In the genomic region with DNA sequence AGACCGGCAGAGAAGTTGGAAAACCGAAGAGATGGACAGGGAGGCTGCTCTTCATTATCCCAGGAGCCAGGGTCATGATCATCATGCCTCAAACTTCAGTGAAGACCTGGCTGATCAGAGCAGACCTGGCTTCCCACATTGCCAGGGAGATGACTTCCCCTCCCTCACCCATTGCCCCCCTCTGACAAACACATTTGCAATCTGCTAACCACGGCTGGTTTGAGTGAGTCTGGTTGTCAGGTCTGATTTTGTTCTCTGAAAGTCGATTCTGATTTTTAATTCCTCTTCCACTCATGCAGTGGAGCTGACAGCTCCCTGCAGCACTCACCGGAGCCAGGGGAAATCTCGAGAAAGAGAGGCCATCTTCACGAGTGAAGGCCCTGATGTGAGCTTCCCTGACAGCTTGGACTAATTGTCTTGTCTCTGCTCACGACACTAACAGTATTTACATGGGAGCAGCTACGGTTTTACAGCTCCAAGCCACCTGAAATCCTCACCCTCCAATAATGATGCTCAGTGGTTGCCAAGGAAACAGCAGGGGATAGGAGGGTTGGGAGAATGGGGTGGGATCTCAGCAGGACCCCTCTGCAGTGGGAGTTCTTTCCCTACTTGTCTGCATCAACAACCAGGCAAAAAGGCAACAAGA, we compare ENCODE assay signal across 18 mouse cellular contexts.
DNase-seq lines count a peak whose midpoint lies in the region; ATAC-seq and TF ChIP-seq lines count a peak whose summit lies in the region.
"Had no signal": no experiment of that assay in that cellular context is flagged by ENCODE, and none has a peak within 500 bp of the region (broad histone marks: within the 10 kb centered on the region; RNA-seq: fewer than 3 reads in every experiment).

No protein-coding gene starts in this region.

- TF ChIP-seq CTCF in brain, embryonic 14.5 days (IDR thresholded peaks at IDR 0.05; ENCODE audit: borderline replicate concordance, extremely low read depth, insufficient read depth, insufficient read length): no peak

- H3K27me3 ChIP-seq in forebrain, embryonic 11.5 days (ENCODE audit: control insufficient read depth, insufficient read depth, low read length): no peaks in the 10 kb centered on the region
- H3K27me3 ChIP-seq in forebrain, embryonic 10.5 days (ENCODE audit: poor library complexity, severe bottlenecking): 0 out of 2 replicates have a peak, but pooled peaks cover 3% of the 10 kb centered on the region
- H3K27me3 ChIP-seq in hindbrain, embryonic 14.5 days (ENCODE audit: control insufficient read depth, insufficient read depth, low read length): no peaks in the 10 kb centered on the region
- H3K27me3 ChIP-seq in neural tube, embryonic 14.5 days (ENCODE audit: control insufficient read depth, insufficient read depth, low read length): no peaks in the 10 kb centered on the region
- H3K27me3 ChIP-seq: heart, embryonic 12.5 days had no signal

- H3K4me1 ChIP-seq in forebrain, embryonic 11.5 days (replicated peaks; ENCODE audit: control insufficient read depth, insufficient read depth, low read length): peaks cover 6% of the 10 kb centered on the region
- H3K4me1 ChIP-seq in forebrain, embryonic 10.5 days: peaks cover 23% of the 10 kb centered on the region
- peaks cover 22% of the 10 kb centered on the region for H3K4me1 ChIP-seq in hindbrain, embryonic 14.5 days (replicated peaks; ENCODE audit: control insufficient read depth, insufficient read depth, low read length)
- H3K4me1 ChIP-seq in neural tube, embryonic 14.5 days (ENCODE audit: control insufficient read depth, insufficient read depth, low read length): peaks cover 12% of the 10 kb centered on the region

- DNase-seq in forebrain, embryonic 11.5 days (ENCODE audit: low spot score): peak; percentile 29
- no peak for DNase-seq in forebrain, embryonic 10.5 days (ENCODE audit: extremely low spot score, low spot score)
- DNase-seq in brain, embryonic 14.5 days (ENCODE audit: low read depth): peak; percentile 80
- peak; percentile 49 for DNase-seq in hindbrain, embryonic 14.5 days (ENCODE audit: low spot score)
- DNase-seq in urinary bladder, postnatal 36 days (ENCODE audit: low spot score in 2 of 2): no peak
- DNase-seq in gastrocnemius, postnatal 4 days (ENCODE audit: low spot score in 2 of 2): no peak
- no peak for DNase-seq in urinary bladder, postnatal 25 days (ENCODE audit: low spot score)
- DNase-seq: heart, postnatal 36 days; lung, adult 2 months; lung, postnatal 36 days; spleen, adult 18-20 months had no signal

- no peaks in the 10 kb centered on the region for H3K9me3 ChIP-seq in forebrain, embryonic 11.5 days (ENCODE audit: control insufficient read depth, low read length)
- H3K9me3 ChIP-seq in forebrain, embryonic 10.5 days: no peaks in the 10 kb centered on the region; the same call in 1 of the 2 replicates
- no peaks in the 10 kb centered on the region for H3K9me3 ChIP-seq in hindbrain, embryonic 14.5 days (ENCODE audit: control insufficient read depth, low read length)
- H3K9me3 ChIP-seq in neural tube, embryonic 14.5 days (ENCODE audit: control insufficient read depth, low read length): no peaks in the 10 kb centered on the region
- H3K9me3 ChIP-seq: embryonic facial prominence, embryonic 10.5 days; limb, embryonic 10.5 days; neural tube, embryonic 12.5 days had no signal

- no peak overlapping the region for H3K4me3 ChIP-seq in forebrain, embryonic 11.5 days (ENCODE audit: low read depth, low read length)
- no peak overlapping the region for H3K4me3 ChIP-seq in forebrain, embryonic 10.5 days
- H3K4me3 ChIP-seq in hindbrain, embryonic 14.5 days (replicated peaks; ENCODE audit: low read length): no peak overlapping the region
- H3K4me3 ChIP-seq in neural tube, embryonic 14.5 days (ENCODE audit: low read depth, low read length): no peak overlapping the region
- H3K4me3 ChIP-seq: embryonic facial prominence, embryonic 10.5 days; heart, embryonic 12.5 days; limb, embryonic 10.5 days; neural tube, embryonic 12.5 days had no signal

- no peaks in the 10 kb centered on the region for H3K36me3 ChIP-seq in forebrain, embryonic 11.5 days (ENCODE audit: control insufficient read depth, insufficient read depth, low read length)
- H3K36me3 ChIP-seq in forebrain, embryonic 10.5 days (replicated peaks): no peaks in the 10 kb centered on the region
- no peaks in the 10 kb centered on the region for H3K36me3 ChIP-seq in hindbrain, embryonic 14.5 days (replicated peaks; ENCODE audit: control insufficient read depth, insufficient read depth)
- H3K36me3 ChIP-seq in neural tube, embryonic 14.5 days (ENCODE audit: control insufficient read depth, insufficient read depth, low read length): no peaks in the 10 kb centered on the region
- H3K36me3 ChIP-seq: embryonic facial prominence, embryonic 10.5 days; heart, embryonic 12.5 days; limb, embryonic 10.5 days; neural tube, embryonic 12.5 days had no signal

- no peak for ATAC-seq in forebrain, embryonic 11.5 days (replicated peaks; ENCODE audit: low FRiP score)
- peak; percentile 60 for ATAC-seq in hindbrain, embryonic 14.5 days (ENCODE audit: low FRiP score)
- ATAC-seq in neural tube, embryonic 14.5 days (ENCODE audit: low read depth): peak; percentile 54; the same call in 1 of the 2 replicates
- ATAC-seq: intestine, embryonic 16.5 days had no signal

- no peak overlapping the region for H3K9ac ChIP-seq in forebrain, embryonic 11.5 days (ENCODE audit: low read length)
- H3K9ac ChIP-seq in hindbrain, embryonic 14.5 days: no peak overlapping the region
- H3K9ac ChIP-seq in neural tube, embryonic 14.5 days (replicated peaks; ENCODE audit: low read depth, low read length): no peak overlapping the region
- H3K9ac ChIP-seq: heart, embryonic 12.5 days; neural tube, embryonic 12.5 days had no signal

- no peak overlapping the region for H3K4me2 ChIP-seq in forebrain, embryonic 11.5 days (ENCODE audit: low read depth, low read length, severe bottlenecking)
- peak overlapping the region; percentile 11; the same call in 1 of the 2 replicates for H3K4me2 ChIP-seq in hindbrain, embryonic 14.5 days (replicated peaks)
- no peak overlapping the region for H3K4me2 ChIP-seq in neural tube, embryonic 14.5 days (ENCODE audit: low read depth, low read length)
- H3K4me2 ChIP-seq: heart, embryonic 12.5 days; liver, embryonic 11.5 days; neural tube, embryonic 12.5 days had no signal

- H3K27ac ChIP-seq in forebrain, embryonic 11.5 days (ENCODE audit: low read depth, low read length): no peak overlapping the region
- no peak overlapping the region for H3K27ac ChIP-seq in forebrain, embryonic 10.5 days
- peak overlapping the region; percentile 82 for H3K27ac ChIP-seq in hindbrain, embryonic 14.5 days
- H3K27ac ChIP-seq in neural tube, embryonic 14.5 days (ENCODE audit: low read depth, low read length): 0 out of 2 replicates have a peak overlapping the region, but pooled peaks have one; percentile 18
- H3K27ac ChIP-seq: embryonic facial prominence, embryonic 10.5 days; limb, embryonic 10.5 days; neural tube, embryonic 12.5 days had no signal

- WGBS in forebrain, embryonic 11.5 days: 52% methylated on average over 9 of the region's 9 CpGs
- WGBS in forebrain, embryonic 10.5 days: 59% methylated on average over 9 of the region's 9 CpGs
- WGBS in hindbrain, embryonic 14.5 days: 32% methylated on average over 9 of the region's 9 CpGs
- WGBS in neural tube, embryonic 14.5 days: 31% methylated on average over 9 of the region's 9 CpGs

- no peak for TF ChIP-seq POLR2A in brain, embryonic 14.5 days (IDR thresholded peaks at IDR 0.05; ENCODE audit: borderline replicate concordance, extremely low read depth, insufficient read depth, insufficient read length, poor library complexity, severe bottlenecking)

Comparison
In these comparisons a context has a peak if more than half of its experiments do, and no peak if none do; other contexts are left out.
1. DNase-seq: peak in forebrain, embryonic 11.5 days (single experiment), brain, embryonic 14.5 days (single experiment) and hindbrain, embryonic 14.5 days (single experiment); none in forebrain, embryonic 10.5 days (single experiment), urinary bladder, postnatal 36 days (0 of 2), gastrocnemius, postnatal 4 days (0 of 2) and urinary bladder, postnatal 25 days (single experiment).
2. H3K27ac ChIP-seq: peak in hindbrain, embryonic 14.5 days (single experiment) and neural tube, embryonic 14.5 days (single experiment); none in forebrain, embryonic 11.5 days (single experiment) and forebrain, embryonic 10.5 days (single experiment).